Mouse (Mus musculus) kidney, postnatal 25 days (tissue): ENCODE measurements at regions not wholly inside any gene's neighbourhood (a gene's known extent, or its start where the extent isn't known, plus 50 kb on each side); places are given as distances from the start of the nearest gene placed in this dataset.

ENCODE experiments used
- DNase-seq, 2 experiments: peaks; one replicate each; pipeline ENCODE4 v3.0.0; 2021; ENCODE audit warnings: mixed read lengths in 2 of 2

- DNase-seq: no peak
Measured at GRCm38 (mm10) chr9:87649015-87649978, 81.8 kb downstream of the Tbx18 start.

- no peak for DNase-seq
Measured at GRCm38 (mm10) chr9:87648317-87648716, 82.7 kb downstream of the Tbx18 start.

- DNase-seq: no peak
Measured at GRCm38 (mm10) chr9:87645032-87645431, 86.0 kb downstream of the Tbx18 start.

- no peak for DNase-seq
Measured at GRCm38 (mm10) chr9:87633863-87634630, 97.0 kb downstream of the Tbx18 start.

GRCm38 (mm10) chr9:87626432-87626831, 104.6 kb downstream of the Tbx18 start:
- no peak for DNase-seq

GRCm38 (mm10) chr9:87618238-87618673, 112.8 kb downstream of the Tbx18 start:
- DNase-seq: no peak

- no peak for DNase-seq
Measured at GRCm38 (mm10) chr9:87607878-87608631, 123.0 kb downstream of the Tbx18 start.

- DNase-seq: no peak
Measured at GRCm38 (mm10) chr9:87575591-87575990, 155.5 kb downstream of the Tbx18 start.

GRCm38 (mm10) chr9:87574250-87574864, 156.7 kb downstream of the Tbx18 start:
- DNase-seq: no peak

GRCm38 (mm10) chr9:87563244-87563643, 167.8 kb downstream of the Tbx18 start:
- DNase-seq: no peak

GRCm38 (mm10) chr9:87562796-87563195, 168.3 kb downstream of the Tbx18 start:
- no peak for DNase-seq

GRCm38 (mm10) chr9:87557841-87558240, 173.2 kb downstream of the Tbx18 start:
- DNase-seq: no peak

GRCm38 (mm10) chr9:87556953-87557394, 174.1 kb downstream of the Tbx18 start:
- no peak for DNase-seq

- DNase-seq: no peak
Measured at GRCm38 (mm10) chr9:87556552-87556951, 174.5 kb downstream of the Tbx18 start.

- no peak for DNase-seq
Measured at GRCm38 (mm10) chr9:87533182-87533581, 197.9 kb downstream of the Tbx18 start.

- no peak for DNase-seq
Measured at GRCm38 (mm10) chr9:87529908-87530307, 201.2 kb downstream of the Tbx18 start.

- DNase-seq: no peak
Measured at GRCm38 (mm10) chr9:87524890-87525684, 206.0 kb downstream of the Tbx18 start.

- no peak for DNase-seq
Measured at GRCm38 (mm10) chr9:87510683-87511082, 220.4 kb downstream of the Tbx18 start.

GRCm38 (mm10) chr9:87504673-87505385, 226.2 kb downstream of the Tbx18 start:
- DNase-seq: no peak

GRCm38 (mm10) chr9:87464141-87464540, 208.8 kb upstream of the Cep162 start:
- no peak for DNase-seq

- DNase-seq: no peak
Measured at GRCm38 (mm10) chr9:87453261-87453660, 197.9 kb upstream of the Cep162 start.
